Mouse (Mus musculus) forebrain, postnatal 0 days (tissue): ENCODE measurements around the gene Sccpdh. TPM values are rescaled to one million over a fixed set of nuclear protein-coding genes. Genes with fewer than 3 reads are reported as not detected.

Experiments
- ATAC-seq: fragments of 200-750 bp; cut with Nextera tagmentation; 2 replicates; pipeline ENCODE4 v1.8.0; 2017; ENCODE audit warnings: mild to moderate bottlenecking, moderate library complexity
- DNase-seq: peaks from one replicate; pipeline ENCODE4 v3.0.0-alpha.2; 2015
- H3K27ac ChIP-seq: fragments of 300-500 bp; sonication (generic); 2 replicates; pipeline ENCODE4 v1.5.1; 2014; ENCODE audit warnings: low read depth, mild to moderate bottlenecking, antibody characterized with exemption, low read length, moderate library complexity, mixed read lengths
- H3K27me3 ChIP-seq: fragments of 300-500 bp; sonication (generic); 2 replicates; pipeline ENCODE4 v1.6.1; 2014; ENCODE audit warnings: mild to moderate bottlenecking, low read length, mixed read lengths; ENCODE audit not compliant: insufficient read depth
- H3K36me3 ChIP-seq: fragments of 300-500 bp; sonication (generic); 2 replicates; pipeline ENCODE4 v1.6.1; 2014; ENCODE audit warnings: mild to moderate bottlenecking, moderate library complexity; ENCODE audit not compliant: insufficient read depth
- H3K4me1 ChIP-seq: fragments of 300-500 bp; sonication (generic); 2 replicates; pipeline ENCODE4 v1.6.1; 2014; ENCODE audit warnings: antibody characterized with exemption; ENCODE audit not compliant: insufficient read depth
- H3K4me2 ChIP-seq: fragments of 300-500 bp; sonication (generic); 2 replicates; pipeline ENCODE4 v1.6.1; 2014; ENCODE audit warnings: low read depth, mild to moderate bottlenecking, moderate library complexity
- H3K4me3 ChIP-seq: fragments of 300-500 bp; sonication (generic); 2 replicates; pipeline ENCODE4 v1.5.1; 2014; ENCODE audit warnings: low read depth, low read length, mixed read lengths
- H3K9ac ChIP-seq: fragments of 300-500 bp; sonication (generic); 2 replicates; pipeline ENCODE4 v1.6.1; 2014; ENCODE audit warnings: mild to moderate bottlenecking
- H3K9me3 ChIP-seq: fragments of 300-500 bp; sonication (generic); 2 replicates; pipeline ENCODE4 v1.6.1; 2016; ENCODE audit warnings: low read length
- CTCF ChIP-seq: sonication (generic); IDR thresholded peaks from 2 replicates; pipeline ENCODE4 v1.5.1; 2016; ENCODE audit warnings: antibody characterized with exemption, control low read depth, low read depth
- WGBS: fragments of 180-500 bp; shearing (Covaris S2); extraction: QIAGEN DNeasy Blood & Tissue Kit; methylation state at CpG from one replicate; pipeline ENCODE4 v1.1.7; 2014; 5-methylcytosine and 5-hydroxymethylcytosine counted together
- polyA plus RNA-seq: library from polyadenylated mRNA; unstranded; fragments of >200 nt; fragmentation: Nextera tagmentation; extraction: Ambion mirVana; gene quantifications from 2 replicates; pipeline ENCODE4 v1.2.1, GENCODE M21; 2015
- total RNA-seq: library from RNA; depleted of rRNA; stranded (reverse); fragments of >200 nt; gene quantifications from 2 replicates; pipeline ENCODE4 v1.2.3, GENCODE M21; 2014

Sccpdh gene
- total and polyA plus RNA-seq, 2 experiments from 2014 or later = 108 to 164 TPM

DNA sequence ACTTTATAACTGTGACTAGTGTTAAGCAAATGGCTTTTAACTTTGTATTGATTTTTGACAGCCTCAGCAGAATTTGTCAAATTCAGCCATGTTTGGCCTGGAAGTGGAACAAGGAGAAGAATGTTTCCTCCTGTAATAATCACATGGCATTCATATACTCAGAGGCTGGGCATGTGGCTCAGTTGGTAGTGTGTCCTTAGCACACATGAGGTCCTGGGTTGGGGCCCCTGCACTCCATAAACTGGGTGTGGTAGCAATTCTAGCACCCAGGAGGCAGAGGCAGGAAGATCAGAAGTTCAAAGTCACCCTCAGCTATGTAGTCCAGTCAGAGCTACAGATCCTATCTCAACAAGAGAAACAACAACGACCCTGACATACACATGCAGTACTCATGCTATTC, 19.3 kb downstream of the Sccpdh start:
- Histone ChIP-seq H3K4me2 (no peak overlapping the region), H3K27ac (no peak overlapping the region), H3K4me3 (no peak overlapping the region), H3K9me3 (no peaks in the 10 kb centered on the region), H3K9ac (no peak overlapping the region), H3K36me3 (peaks cover 52% of the 10 kb centered on the region), H3K27me3 (no peaks in the 10 kb centered on the region), H3K4me1 (no peaks in the 10 kb centered on the region)
- no peak for TF ChIP-seq CTCF
- DNase-seq = no peak
- no peak for ATAC-seq
- 83% methylated on average over 1 of the region's 1 CpGs for WGBS

DNA sequence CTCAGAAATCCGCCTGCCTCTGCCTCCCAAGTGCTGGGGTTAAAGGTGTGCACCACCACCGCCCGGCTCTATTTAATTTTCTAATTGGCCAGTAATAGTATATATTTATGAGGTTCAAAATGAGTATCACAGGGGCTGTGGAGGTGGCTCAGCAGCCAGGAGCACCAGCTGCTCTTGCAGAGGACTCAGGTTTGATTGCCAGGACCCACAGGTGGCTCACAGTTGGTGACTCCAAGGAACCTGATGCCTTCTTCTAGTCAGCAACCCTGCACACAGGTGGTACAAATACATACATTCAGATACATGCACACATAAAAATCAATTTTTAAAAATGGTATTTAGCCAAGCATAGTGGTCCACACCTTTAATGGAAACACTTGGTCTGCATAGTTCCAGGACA, 20.0 kb downstream of the Sccpdh start:
- no peak for TF ChIP-seq CTCF
- DNase-seq (no peak), ATAC-seq (no peak)
- no peaks in the 10 kb centered on the region for H3K9me3 ChIP-seq
- H3K27me3 ChIP-seq = no peaks in the 10 kb centered on the region
- H3K4me3 ChIP-seq = no peak overlapping the region
- peaks cover 49% of the 10 kb centered on the region for H3K36me3 ChIP-seq
- no peak overlapping the region for H3K4me2 ChIP-seq
- WGBS = 96% methylated on average over 3 of the region's 3 CpGs
- H3K4me1 ChIP-seq = no peaks in the 10 kb centered on the region
- H3K9ac ChIP-seq = no peak overlapping the region
- H3K27ac ChIP-seq = no peak overlapping the region

DNA sequence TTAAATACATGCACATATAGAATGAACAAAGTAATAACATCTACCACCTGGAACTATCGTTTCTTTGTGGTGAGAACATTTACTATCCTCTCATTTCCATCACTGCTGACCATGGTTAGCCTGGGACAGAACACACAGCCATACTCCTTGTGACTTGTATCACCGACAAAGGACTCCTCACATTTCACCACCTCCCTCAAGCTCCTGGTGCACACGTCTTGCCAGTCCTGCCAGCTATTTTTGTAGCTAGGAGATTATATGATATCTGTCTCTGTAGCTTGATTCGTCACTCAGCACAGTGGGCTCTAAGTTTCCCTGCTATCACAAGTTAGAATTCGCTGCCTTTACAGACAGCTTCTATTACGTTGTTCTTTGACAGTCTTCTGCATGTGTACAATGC, 20.4 kb downstream of the Sccpdh start:
- H3K27ac ChIP-seq = no peak overlapping the region
- H3K9ac ChIP-seq = no peak overlapping the region
- no peak for DNase-seq
- H3K4me3 ChIP-seq = no peak overlapping the region
- H3K4me1 ChIP-seq = no peaks in the 10 kb centered on the region
- H3K9me3 ChIP-seq = no peaks in the 10 kb centered on the region
- no peak for TF ChIP-seq CTCF
- no peaks in the 10 kb centered on the region for H3K27me3 ChIP-seq
- H3K36me3 ChIP-seq = peaks cover 45% of the 10 kb centered on the region
- WGBS = 89% methylated on average over 6 of the region's 6 CpGs
- ATAC-seq = no peak
- no peak overlapping the region for H3K4me2 ChIP-seq

DNA sequence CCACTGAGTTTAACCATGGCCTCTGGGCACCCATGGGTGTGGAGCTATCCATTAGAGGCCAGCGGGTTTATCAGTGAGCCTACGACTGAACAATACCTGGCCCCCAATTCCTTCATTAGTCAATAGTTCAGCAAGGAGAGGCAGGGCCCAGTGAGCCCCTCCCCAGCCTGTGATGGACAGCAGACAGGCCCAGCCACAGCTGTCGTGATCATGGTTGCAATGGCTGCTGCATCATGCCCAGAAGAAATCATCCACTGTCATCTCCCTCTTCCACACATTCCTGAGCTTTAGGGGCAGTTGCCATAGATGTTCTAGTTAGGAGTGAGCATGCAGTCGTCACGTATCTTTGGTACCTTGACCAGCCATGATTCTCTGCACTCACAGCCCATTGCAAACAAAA, 20.9 kb downstream of the Sccpdh start:
- Histone ChIP-seq H3K4me3 (no peak overlapping the region), H3K36me3 (peaks cover 40% of the 10 kb centered on the region), H3K27ac (no peak overlapping the region), H3K9me3 (no peaks in the 10 kb centered on the region), H3K4me2 (no peak overlapping the region), H3K27me3 (no peaks in the 10 kb centered on the region), H3K4me1 (no peaks in the 10 kb centered on the region), H3K9ac (no peak overlapping the region)
- TF ChIP-seq CTCF = no peak
- 68% methylated on average over 5 of the region's 5 CpGs for WGBS
- DNase-seq (no peak), ATAC-seq (no peak)

DNA sequence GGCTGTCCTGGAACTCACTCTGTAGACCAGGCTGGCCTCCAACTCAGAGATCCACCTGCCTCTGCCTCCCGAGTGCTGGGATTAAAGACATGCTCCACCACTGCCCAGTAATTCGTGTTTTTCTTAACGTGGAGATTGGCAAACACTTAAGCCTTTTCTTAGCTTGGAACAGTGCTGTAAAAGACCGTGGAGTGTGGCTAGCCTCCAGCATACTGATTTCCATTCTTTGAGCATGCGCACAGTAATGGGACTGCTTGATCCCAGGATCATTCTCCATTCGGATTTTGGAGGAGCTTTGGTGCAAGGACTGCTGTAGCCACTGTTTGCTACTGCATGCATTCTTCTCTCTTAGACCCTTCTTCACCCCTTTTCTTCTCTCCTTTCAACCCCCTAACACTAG, 21.5 kb downstream of the Sccpdh start:
- no peak overlapping the region for H3K4me3 ChIP-seq
- ATAC-seq (no peak), DNase-seq (no peak)
- H3K9ac ChIP-seq = no peak overlapping the region
- H3K27me3 ChIP-seq = no peaks in the 10 kb centered on the region
- H3K9me3 ChIP-seq = no peaks in the 10 kb centered on the region
- 25% methylated on average over 6 of the region's 6 CpGs for WGBS
- H3K27ac ChIP-seq = no peak overlapping the region
- H3K36me3 ChIP-seq = peaks cover 37% of the 10 kb centered on the region
- H3K4me1 ChIP-seq = no peaks in the 10 kb centered on the region
- TF ChIP-seq CTCF = no peak
- no peak overlapping the region for H3K4me2 ChIP-seq

DNA sequence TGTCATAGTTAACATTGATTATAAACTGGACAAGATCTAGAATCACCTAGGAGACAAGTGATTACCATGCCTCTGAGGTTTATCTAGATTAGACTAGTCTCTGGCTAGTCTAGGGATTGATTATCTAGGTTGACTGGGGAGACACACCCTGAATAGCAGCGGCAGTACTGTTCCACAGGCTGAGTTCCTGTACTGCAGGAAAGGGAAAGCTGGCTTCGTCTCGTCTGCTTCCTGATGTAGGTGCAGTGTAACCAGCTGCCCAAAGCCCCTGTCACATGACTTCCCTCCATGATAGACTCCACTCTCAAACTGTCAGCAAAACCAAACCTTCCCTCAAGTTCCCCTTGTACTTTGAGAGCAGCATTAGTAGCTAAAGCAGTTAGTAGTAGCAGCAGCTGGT, 36.1 kb downstream of the Sccpdh start:
- H3K36me3 ChIP-seq = no peaks in the 10 kb centered on the region
- no peak overlapping the region for H3K4me3 ChIP-seq
- no peaks in the 10 kb centered on the region for H3K27me3 ChIP-seq
- no peak for TF ChIP-seq CTCF
- H3K9me3 ChIP-seq = no peaks in the 10 kb centered on the region
- H3K9ac ChIP-seq = no peak overlapping the region
- DNase-seq (no peak), ATAC-seq (no peak)
- H3K4me1 ChIP-seq = no peaks in the 10 kb centered on the region
- H3K4me2 ChIP-seq = no peak overlapping the region
- WGBS = 79% methylated on average over 3 of the region's 3 CpGs
- no peak overlapping the region for H3K27ac ChIP-seq

DNA sequence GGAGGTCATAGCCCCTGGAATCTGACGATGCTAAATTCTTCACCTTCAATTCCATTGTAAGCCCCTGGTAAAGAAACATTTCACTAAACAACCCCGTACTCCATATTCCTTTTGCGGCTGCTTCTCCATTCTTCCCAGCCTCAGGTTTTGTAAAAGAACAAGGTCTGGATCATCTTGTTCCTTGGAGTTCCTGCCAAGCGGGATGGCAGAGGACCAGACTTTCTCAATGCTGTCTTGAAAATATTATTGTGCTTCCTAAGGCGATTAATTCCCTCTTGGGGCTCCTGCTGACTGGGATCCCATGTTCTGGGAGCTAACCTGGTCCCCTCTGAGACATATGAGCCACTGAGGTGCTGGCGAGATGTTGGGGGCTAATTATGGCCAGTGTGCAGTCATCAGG, 37.1 kb downstream of the Sccpdh start:
- Histone ChIP-seq H3K9me3 (no peaks in the 10 kb centered on the region), H3K36me3 (no peaks in the 10 kb centered on the region), H3K27ac (no peak overlapping the region), H3K27me3 (no peaks in the 10 kb centered on the region), H3K4me1 (no peaks in the 10 kb centered on the region), H3K4me2 (no peak overlapping the region), H3K9ac (no peak overlapping the region), H3K4me3 (no peak overlapping the region)
- WGBS = 68% methylated on average over 6 of the region's 6 CpGs
- ATAC-seq = no peak
- no peak for TF ChIP-seq CTCF
- peak; percentile 21 for DNase-seq

DNA sequence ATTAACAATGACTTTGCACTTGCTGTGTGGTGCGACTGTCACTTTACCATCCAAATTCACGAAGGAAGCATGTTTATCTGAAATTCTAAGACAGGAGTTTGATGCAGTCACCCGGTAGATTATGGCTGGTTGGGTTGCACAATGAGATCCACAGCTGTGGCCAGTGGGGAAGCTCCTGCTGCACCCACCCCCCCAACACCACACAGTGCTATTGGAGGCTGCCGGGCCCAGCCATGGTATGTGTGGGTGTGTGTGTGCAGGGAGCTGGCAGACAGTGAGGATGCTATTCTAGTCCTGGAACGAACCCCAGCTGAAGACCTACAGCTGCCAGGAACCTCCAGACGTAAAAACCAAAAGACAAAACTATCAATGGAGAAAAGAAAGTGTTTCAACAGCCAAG, 41.4 kb downstream of the Sccpdh start:
- DNase-seq (peak; percentile 63), ATAC-seq (peak; percentile 96)
- TF ChIP-seq CTCF = no peak
- WGBS = 67% methylated on average over 6 of the region's 6 CpGs
- Histone ChIP-seq H3K4me3 (no peak overlapping the region), H3K4me2 (no peak overlapping the region), H3K36me3 (no peaks in the 10 kb centered on the region), H3K4me1 (no peaks in the 10 kb centered on the region), H3K9me3 (no peaks in the 10 kb centered on the region), H3K27me3 (no peaks in the 10 kb centered on the region), H3K27ac (no peak overlapping the region), H3K9ac (no peak overlapping the region)
